Mouse (Mus musculus): ENCODE data around the gene Itm2c.
A peak's percentile ranks its signal among the peaks of the same experiment; 100 is the strongest.

Gene Itm2c

DNA sequence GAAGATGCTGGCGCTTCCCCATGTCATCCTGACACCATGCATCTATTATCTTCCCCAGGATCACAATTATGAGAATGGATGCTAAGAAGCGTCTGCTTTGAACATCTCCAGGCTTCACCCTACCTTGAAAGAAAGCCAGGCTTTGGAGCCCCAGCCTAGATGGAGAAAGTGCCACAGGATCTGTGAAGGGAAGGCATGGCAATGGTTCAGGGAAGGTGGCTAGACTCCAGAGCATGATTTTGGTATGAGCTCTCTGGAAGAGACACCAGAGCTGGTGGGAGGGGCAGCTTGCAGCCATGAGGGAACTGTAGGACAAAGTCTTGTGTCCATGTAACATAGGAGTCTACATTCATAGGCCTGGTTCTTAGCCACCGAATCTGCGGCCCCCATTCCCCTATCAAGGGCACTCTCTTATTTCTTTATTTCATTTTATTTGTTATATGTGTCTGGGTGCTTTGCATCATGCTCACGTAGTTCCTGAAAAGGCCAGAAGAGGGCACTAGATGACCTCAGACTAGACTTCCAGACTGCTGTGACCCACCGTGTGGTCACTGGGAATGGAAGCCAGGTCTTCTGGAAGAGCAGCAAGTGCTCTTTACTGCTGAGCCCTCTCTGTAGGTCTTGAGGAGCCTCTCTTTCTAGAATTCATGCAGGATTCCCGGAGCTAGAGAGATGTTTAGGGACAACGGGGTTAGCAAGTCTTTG, 41.2 kb downstream of the Itm2c start:
- DNase-seq, result peak; percentile 82

DNA sequence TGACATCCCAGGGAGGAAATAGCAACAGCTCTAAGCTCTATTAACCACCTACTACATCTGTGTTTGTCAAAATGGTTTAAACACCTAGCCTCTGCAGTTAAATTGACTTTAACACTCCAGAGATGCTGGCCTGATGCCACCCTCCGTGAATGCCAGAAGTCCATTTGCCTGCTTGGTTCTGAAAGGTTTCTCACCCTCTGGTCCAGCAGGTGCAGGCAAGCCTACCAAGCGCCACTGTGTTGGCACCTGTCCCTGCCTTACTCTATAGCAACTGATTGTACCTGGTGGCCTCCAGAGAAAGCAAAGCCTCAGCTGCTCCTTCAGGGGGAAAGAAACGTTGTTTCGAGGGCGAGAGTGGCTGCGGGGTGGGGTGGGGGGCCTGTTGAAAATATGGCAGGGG, 42.2 kb downstream of the Itm2c start:
- peak; percentile 12 for DNase-seq

DNA sequence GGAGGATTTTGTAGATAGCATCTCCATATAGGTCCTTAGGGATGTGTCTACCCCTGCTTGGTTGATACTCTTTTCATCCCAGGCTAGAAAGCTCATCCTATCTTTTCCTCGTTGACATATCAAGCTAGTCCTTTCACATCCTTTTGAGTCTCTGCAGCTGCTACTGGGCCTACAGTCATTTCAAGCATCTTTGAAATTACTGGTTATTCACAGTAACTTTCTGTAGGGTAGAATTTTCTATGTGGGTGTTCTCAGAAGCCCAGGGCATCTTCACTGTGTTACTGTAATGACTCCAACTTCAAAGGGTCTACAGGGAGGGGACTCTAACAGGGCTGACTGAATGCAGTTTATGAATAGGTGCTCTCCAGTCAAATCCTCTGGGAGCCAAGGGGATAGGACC, 43.2 kb downstream of the Itm2c start:
- DNase-seq, result no peak

DNA sequence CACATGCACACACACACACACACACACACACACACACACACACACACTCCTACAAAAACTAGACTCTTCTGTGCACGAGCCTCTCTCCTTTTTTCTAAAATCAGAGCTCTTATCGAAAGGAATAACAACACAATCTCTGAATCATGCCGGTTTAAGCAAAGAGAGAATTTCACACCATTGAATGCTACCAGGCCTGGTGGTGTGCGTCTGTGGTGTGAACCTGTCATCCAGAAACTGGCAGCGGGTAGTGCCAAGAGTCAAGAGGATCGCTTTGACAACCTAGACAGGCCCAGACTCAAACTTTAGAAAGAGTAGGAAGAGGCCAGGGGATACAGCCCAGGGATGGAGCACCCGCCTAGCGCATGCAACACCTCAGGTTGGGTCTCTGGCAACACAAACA, 48.2 kb downstream of the Itm2c start:
- DNase-seq, result no peak

DNA sequence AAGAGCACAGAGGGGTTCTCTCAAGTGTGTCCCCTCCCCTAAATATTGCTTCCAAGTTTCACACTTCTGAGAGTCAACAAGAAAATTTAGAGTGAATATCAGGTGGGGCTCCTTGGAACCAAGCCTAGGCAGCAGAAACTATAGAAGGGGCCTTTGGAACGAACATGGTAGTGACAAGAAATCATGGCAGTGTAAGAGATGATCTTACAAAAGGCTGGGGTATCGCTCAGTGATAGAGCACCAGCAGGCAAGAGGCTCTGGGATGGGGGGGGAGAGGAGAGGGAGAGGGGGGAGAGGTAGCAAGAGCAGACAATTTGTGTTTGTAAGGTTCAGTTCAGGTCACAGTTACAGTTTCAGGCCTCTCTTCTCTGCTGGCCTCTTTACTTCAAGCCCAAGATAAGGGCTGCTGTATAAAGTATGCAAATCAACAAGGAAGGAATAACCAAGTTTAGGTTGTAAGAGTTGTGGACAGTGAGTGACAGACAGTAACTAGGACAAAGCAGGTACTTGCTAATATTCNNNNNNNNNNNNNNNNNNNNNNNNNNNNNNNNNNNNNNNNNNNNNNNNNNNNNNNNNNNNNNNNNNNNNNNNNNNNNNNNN, 55.1 kb downstream of the Itm2c start:
- DNase-seq, result no peak

DNA sequence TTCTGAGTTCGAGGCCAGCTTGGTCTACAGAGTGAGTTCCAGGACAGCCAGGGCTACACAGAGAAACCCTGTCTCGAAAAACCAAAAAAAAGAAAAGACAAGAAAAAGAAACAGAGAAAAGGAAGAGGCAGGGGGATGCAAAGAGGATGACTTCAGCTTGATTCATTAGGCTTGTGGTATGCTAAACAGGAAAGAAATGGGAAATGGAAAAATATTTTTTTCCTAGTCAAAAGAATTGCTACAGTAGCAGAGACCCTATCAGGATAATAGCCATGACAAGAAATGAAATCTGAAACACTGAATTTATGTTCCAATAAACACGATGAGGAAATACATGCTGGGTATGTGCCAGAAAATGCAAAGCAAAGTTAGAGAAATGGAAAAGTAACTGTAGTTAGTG, 61.1 kb downstream of the Itm2c start:
- DNase-seq, result no peak

DNA sequence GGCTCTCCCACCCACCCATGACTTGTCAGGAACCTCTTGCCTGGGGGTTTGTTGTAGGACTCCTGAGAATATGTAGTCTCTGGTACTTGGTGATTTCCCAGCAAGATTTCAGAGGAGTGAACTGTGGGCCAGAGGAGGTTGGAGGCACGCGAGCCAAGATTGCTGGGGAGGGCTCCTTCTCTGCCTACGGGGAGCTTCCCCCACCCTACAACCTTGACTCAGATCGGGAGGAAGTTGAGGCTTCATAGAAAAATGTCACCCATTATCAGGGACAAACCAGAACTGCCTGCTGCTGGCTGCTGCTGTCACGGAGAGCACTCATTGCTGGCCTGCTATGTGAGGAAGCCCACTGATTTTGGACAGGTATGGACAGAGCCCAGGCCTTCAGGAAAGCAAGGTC, 63.2 kb downstream of the Itm2c start:
- DNase-seq, result no peak

DNA sequence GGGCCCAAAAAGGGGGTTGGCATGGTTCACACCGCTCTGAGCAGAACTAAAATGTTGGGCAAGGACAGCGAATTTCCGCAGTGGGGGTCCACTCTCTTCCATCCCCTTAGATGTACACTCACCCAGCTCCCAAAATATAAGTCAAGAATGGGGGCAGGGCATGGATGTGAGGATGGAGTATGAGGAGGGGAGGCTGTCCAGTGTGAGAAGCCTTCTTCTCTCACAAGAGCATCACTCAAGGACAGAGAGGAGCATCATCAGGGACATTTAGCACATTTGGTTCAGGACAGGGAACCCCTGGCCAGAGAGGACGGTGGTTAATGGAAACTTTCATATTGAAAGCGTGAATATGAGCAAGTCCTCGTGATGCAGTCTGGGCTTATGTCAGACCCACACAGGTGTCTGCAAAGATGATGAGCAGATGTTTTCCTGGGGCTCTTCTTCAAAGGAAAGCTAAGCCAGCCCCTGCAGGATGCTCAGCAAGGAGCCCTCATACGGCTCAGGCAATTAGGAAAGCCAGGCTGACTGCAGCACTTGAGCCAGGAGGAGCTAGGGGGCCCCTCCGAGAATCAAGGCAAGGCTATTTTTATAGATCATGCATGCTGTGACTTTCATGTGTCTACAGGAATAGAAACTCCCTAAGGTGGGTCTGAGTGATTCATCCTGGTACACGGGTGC, 64.0 kb downstream of the Itm2c start:
- DNase-seq, result no peak
